Comparison of ENCODE assay signal across 15 mouse cellular contexts in the genomic region with DNA sequence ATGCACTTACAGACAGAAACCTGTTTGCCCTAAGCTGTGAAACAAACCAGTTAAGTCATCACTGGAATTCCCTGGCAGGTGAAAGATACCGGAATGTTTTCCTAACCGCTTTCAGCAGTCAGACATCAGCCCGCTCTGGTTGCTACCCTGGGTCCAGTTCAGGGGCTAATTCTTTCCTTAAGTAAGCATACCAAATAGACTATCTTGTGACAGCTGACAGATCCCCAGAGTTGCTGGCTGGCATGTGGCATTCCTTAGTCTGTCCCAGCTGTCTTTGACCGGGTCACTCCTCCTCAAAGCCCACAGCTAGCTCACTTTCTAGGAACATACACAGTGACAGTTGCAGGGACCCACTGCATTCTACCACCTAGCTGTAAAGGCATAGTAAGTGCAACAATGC. TPM values are rescaled to one million over a fixed set of nuclear protein-coding genes. Genes with fewer than 3 reads are reported as not detected.
DNase-seq lines count a peak whose midpoint lies in the region; ATAC-seq and TF ChIP-seq lines count a peak whose summit lies in the region.
"Had no signal": no experiment of that assay in that cellular context is flagged by ENCODE, and none has a peak within 500 bp of the region (broad histone marks: within the 10 kb centered on the region; RNA-seq: fewer than 3 reads in every experiment).

No protein-coding gene starts in this region.

- no peaks in the 10 kb centered on the region for H3K4me1 ChIP-seq in kidney, embryonic 16.5 days (ENCODE audit: insufficient read depth, low read length)
- no peaks in the 10 kb centered on the region for H3K4me1 ChIP-seq in embryonic facial prominence, embryonic 11.5 days (ENCODE audit: control insufficient read depth, insufficient read depth, low read length)
- no peaks in the 10 kb centered on the region for H3K4me1 ChIP-seq in limb, embryonic 14.5 days (ENCODE audit: control insufficient read depth, insufficient read depth, low read length)
- H3K4me1 ChIP-seq: hindbrain, embryonic 15.5 days had no signal

- TF ChIP-seq POLR2A in limb, embryonic 14.5 days (IDR thresholded peaks at IDR 0.05; ENCODE audit: borderline replicate concordance, extremely low read depth, insufficient read depth, insufficient read length): no peak

- H3K36me3 ChIP-seq in kidney, embryonic 16.5 days (ENCODE audit: insufficient read depth, low read length): no peaks in the 10 kb centered on the region
- no peaks in the 10 kb centered on the region for H3K36me3 ChIP-seq in embryonic facial prominence, embryonic 11.5 days (replicated peaks; ENCODE audit: control insufficient read depth, insufficient read depth, low read depth, low read length)
- H3K36me3 ChIP-seq in limb, embryonic 14.5 days (ENCODE audit: control insufficient read depth, insufficient read depth, low read length): no peaks in the 10 kb centered on the region
- H3K36me3 ChIP-seq: forebrain, embryonic 12.5 days; hindbrain, embryonic 15.5 days; midbrain, embryonic 15.5 days had no signal

- H3K4me3 ChIP-seq in kidney, embryonic 16.5 days (ENCODE audit: low read length): no peak overlapping the region
- H3K4me3 ChIP-seq in embryonic facial prominence, embryonic 11.5 days (ENCODE audit: low read depth, low read length): no peak overlapping the region
- no peak overlapping the region for H3K4me3 ChIP-seq in limb, embryonic 14.5 days (replicated peaks; ENCODE audit: low read length)
- H3K4me3 ChIP-seq: forebrain, embryonic 12.5 days; hindbrain, embryonic 15.5 days; midbrain, embryonic 15.5 days had no signal

- H3K4me2 ChIP-seq in kidney, embryonic 16.5 days (replicated peaks; ENCODE audit: low read depth, low read length): no peak overlapping the region
- H3K4me2 ChIP-seq in embryonic facial prominence, embryonic 11.5 days (ENCODE audit: low read depth, low read length): no peak overlapping the region
- no peak overlapping the region for H3K4me2 ChIP-seq in limb, embryonic 14.5 days (replicated peaks; ENCODE audit: low read depth, low read length, severe bottlenecking)
- H3K4me2 ChIP-seq: forebrain, embryonic 12.5 days; hindbrain, embryonic 15.5 days; midbrain, embryonic 15.5 days had no signal

- peak; percentile 21 for DNase-seq in kidney, postnatal 10 days
- DNase-seq in embryonic facial prominence, embryonic 11.5 days (ENCODE audit: low spot score): peak; percentile 17
- peak; percentile 29 to 32 for DNase-seq in heart, adult 9 months (ENCODE audit: low spot score in 2 of 2)
- peak; percentile 52 for DNase-seq in limb, embryonic 14.5 days (ENCODE audit: low spot score)
- DNase-seq in adrenal gland, postnatal 10 days: no peak
- no peak for DNase-seq in adipocyte (ENCODE audit: low spot score)
- DNase-seq: adrenal gland, postnatal 25 days; kidney, postnatal 36 days; layer of hippocampus, postnatal 36 days had no signal

- H3K27me3 ChIP-seq in kidney, embryonic 16.5 days (ENCODE audit: insufficient read depth, low read length): no peaks in the 10 kb centered on the region
- H3K27me3 ChIP-seq in embryonic facial prominence, embryonic 11.5 days (ENCODE audit: control insufficient read depth, insufficient read depth, low read length): no peaks in the 10 kb centered on the region
- H3K27me3 ChIP-seq in limb, embryonic 14.5 days (ENCODE audit: control insufficient read depth, insufficient read depth, low read length): no peaks in the 10 kb centered on the region
- H3K27me3 ChIP-seq: forebrain, embryonic 12.5 days; hindbrain, embryonic 15.5 days; midbrain, embryonic 15.5 days had no signal

- ATAC-seq in kidney, embryonic 16.5 days (ENCODE audit: low FRiP score, low TSS enrichment): no peak
- no peak for ATAC-seq in embryonic facial prominence, embryonic 11.5 days (replicated peaks; ENCODE audit: insufficient number of reproducible peaks, low FRiP score, low TSS enrichment, low read depth)
- ATAC-seq in limb, embryonic 14.5 days (ENCODE audit: low FRiP score, low read depth): peak; percentile 76
- no peak for ATAC-seq in CD4-positive, CD25-positive, alpha-beta regulatory T cell, adult 4 months
- ATAC-seq: midbrain, embryonic 15.5 days had no signal

- H3K9me3 ChIP-seq in kidney, embryonic 16.5 days (ENCODE audit: low read length): no peaks in the 10 kb centered on the region
- H3K9me3 ChIP-seq in embryonic facial prominence, embryonic 11.5 days (replicated peaks; ENCODE audit: control insufficient read depth, low read length): no peaks in the 10 kb centered on the region
- no peaks in the 10 kb centered on the region for H3K9me3 ChIP-seq in limb, embryonic 14.5 days (ENCODE audit: control insufficient read depth, low read length)
- H3K9me3 ChIP-seq: forebrain, embryonic 12.5 days; hindbrain, embryonic 15.5 days; midbrain, embryonic 15.5 days had no signal

- H3K9ac ChIP-seq in kidney, embryonic 16.5 days (replicated peaks; ENCODE audit: low read length): no peak overlapping the region
- H3K9ac ChIP-seq in embryonic facial prominence, embryonic 11.5 days (replicated peaks; ENCODE audit: low read length): no peak overlapping the region
- no peak overlapping the region for H3K9ac ChIP-seq in limb, embryonic 14.5 days (ENCODE audit: low read depth, low read length, severe bottlenecking)
- H3K9ac ChIP-seq: forebrain, embryonic 12.5 days; hindbrain, embryonic 15.5 days; midbrain, embryonic 15.5 days had no signal

- no peak overlapping the region for H3K27ac ChIP-seq in kidney, embryonic 16.5 days (ENCODE audit: low read length)
- H3K27ac ChIP-seq in embryonic facial prominence, embryonic 11.5 days (replicated peaks; ENCODE audit: low read depth, low read length): no peak overlapping the region
- H3K27ac ChIP-seq in limb, embryonic 14.5 days (replicated peaks; ENCODE audit: low read depth, low read length): no peak overlapping the region
- H3K27ac ChIP-seq: forebrain, embryonic 12.5 days; hindbrain, embryonic 15.5 days; macrophage; midbrain, embryonic 15.5 days had no signal

- WGBS in kidney, embryonic 16.5 days: 39% methylated on average over 4 of the region's 4 CpGs
- WGBS in embryonic facial prominence, embryonic 11.5 days: 36% methylated on average over 4 of the region's 4 CpGs
- WGBS in limb, embryonic 14.5 days: 69% methylated on average over 4 of the region's 4 CpGs

RNA-seq across cellular contexts. Expression of a gene that starts 22.6 kb away (rescaled TPM):
- 53.3 and 59.4 TPM in 2 replicates for polyA plus RNA-seq in kidney, embryonic 16.5 days (2015; fragmentation: Nextera tagmentation; extraction: Ambion mirVana)
- 51.2 and 52.2 TPM in 2 replicates for polyA plus RNA-seq in embryonic facial prominence, embryonic 11.5 days (2014; fragmentation: Nextera tagmentation; extraction: Ambion mirVana)
- polyA plus RNA-seq in limb, embryonic 14.5 days (2012; rRNA removed): 11.3 and 17.0 TPM in 2 replicates
- polyA plus RNA-seq in limb, embryonic 14.5 days (2014; fragmentation: Nextera tagmentation; extraction: Ambion mirVana): 30.9 and 33.7 TPM in 2 replicates
- total RNA-seq in adrenal gland, postnatal 10 days (2021): 10 to 100 TPM; 19.3 to 21.3 TPM
- 10 to 100 TPM; 29.2 to 36.8 TPM for polyA plus RNA-seq in CD4-positive, CD25-positive, alpha-beta regulatory T cell, adult 4 months (2017; shearing (Covaris generic))

RNA-seq across cellular contexts. Expression of a gene that starts 23.6 kb away (rescaled TPM):
- polyA plus RNA-seq in kidney, embryonic 16.5 days (2015; fragmentation: Nextera tagmentation; extraction: Ambion mirVana): 34.4 and 36.9 TPM in 2 replicates
- 96.8 and 102 TPM in 2 replicates for polyA plus RNA-seq in embryonic facial prominence, embryonic 11.5 days (2014; fragmentation: Nextera tagmentation; extraction: Ambion mirVana)
- polyA plus RNA-seq in limb, embryonic 14.5 days (2012; rRNA removed): 54.1 and 57.6 TPM in 2 replicates
- 67.0 and 68.1 TPM in 2 replicates for polyA plus RNA-seq in limb, embryonic 14.5 days (2014; fragmentation: Nextera tagmentation; extraction: Ambion mirVana)
- 100 to 1,000 TPM; 145 to 154 TPM for total RNA-seq in adrenal gland, postnatal 10 days (2021)
- polyA plus RNA-seq in CD4-positive, CD25-positive, alpha-beta regulatory T cell, adult 4 months (2017; shearing (Covaris generic)): 10 to 100 TPM; 63.6 to 82.3 TPM

Comparison
In these comparisons a context has a peak if more than half of its experiments do, and no peak if none do; other contexts are left out.
1. DNase-seq: peak in kidney, postnatal 10 days (single experiment), embryonic facial prominence, embryonic 11.5 days (single experiment), heart, adult 9 months (2 of 2) and limb, embryonic 14.5 days (single experiment); none in adrenal gland, postnatal 10 days (single experiment) and adipocyte (single experiment).